Mouse (Mus musculus) small intestine, adult 10 weeks (tissue): ENCODE results near the gene Neil3. TPM values are rescaled to one million over a fixed set of nuclear protein-coding genes. Genes with fewer than 3 reads are reported as not detected.

Source experiments
- polyA plus RNA-seq: library from polyadenylated mRNA; stranded (reverse); fragments of 350-450 nt; fragmentation: Illumina TruSeq; extraction: RNeasy Lipid Tissue Mini Kit (QIAGEN cat#74804); gene quantifications from one replicate; pipeline ENCODE4 v1.2.3, GENCODE M21; 2014; ENCODE audit warnings: low replicate concordance

The Neil3 gene
- 25.6 TPM for polyA plus RNA-seq

DNA sequence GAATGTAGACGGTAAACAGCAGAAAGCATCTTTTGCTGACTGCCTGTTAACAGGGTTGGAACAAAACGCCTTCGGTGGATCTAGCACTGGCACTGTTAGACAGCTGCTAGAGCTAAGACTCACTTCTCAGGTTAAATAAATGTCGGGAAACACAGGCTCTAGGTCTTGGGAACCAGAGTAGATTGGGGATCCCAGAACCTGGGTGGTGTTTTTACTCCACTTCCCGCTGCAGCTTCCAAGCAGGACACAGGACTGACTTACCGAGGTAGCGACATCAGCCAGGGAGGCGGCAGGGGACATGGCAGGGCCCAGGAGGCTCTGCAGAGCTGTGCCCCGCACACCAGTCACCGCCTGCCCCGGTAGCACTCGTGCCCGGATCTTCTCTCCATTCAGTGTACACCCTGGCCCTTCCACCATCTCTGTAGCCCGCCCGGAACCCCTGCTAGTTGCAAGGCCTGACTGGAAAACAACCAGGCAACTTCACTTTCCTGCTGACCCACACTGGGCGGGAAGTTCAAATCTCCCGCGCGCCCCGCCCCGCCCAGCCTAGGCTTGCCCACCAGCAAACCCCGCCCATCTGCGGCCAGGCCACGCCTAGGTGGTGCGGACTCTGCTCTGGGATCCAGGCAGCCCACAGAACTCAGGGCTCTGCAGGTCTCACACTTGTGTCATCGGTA lies at the start of gene Neil3:
Gene Neil3 (minus strand): TSS at position 571 of the 677 bp plus-strand sequence.

Other genes starting within 250 kb of the Neil3 start
- gene Aga, start 127.3 kb downstream of the Neil3 start, polyA plus RNA-seq = 29.1 TPM